Mouse (Mus musculus): Measurements from ENCODE around the gene Rpl22. TPM values are rescaled to one million over a fixed set of nuclear protein-coding genes. Genes with fewer than 3 reads are reported as not detected.

Gene Rpl22
- polyA plus RNA-seq, 1 experiment: 201 TPM

GRCm38 (mm10) chr4:152313211-152313632 is 12.3 kb upstream of the Rpl22 start:
- TF ChIP-seq POLR2A (IDR thresholded peaks at IDR 0.05; ENCODE audit: extremely low read depth, insufficient read depth, low read length): no peak
- Histone ChIP-seq H3K27ac (ENCODE audit: insufficient read depth, low read length) (no peak overlapping the region), H3K4me3 (ENCODE audit: insufficient read depth, low read length) (peak overlapping the region; percentile 19), H3K4me1 (ENCODE audit: control insufficient read depth, insufficient read depth, low read length) (no peaks in the 10 kb centered on the region)

GRCm38 (mm10) chr4:152313934-152314333 is 11.6 kb upstream of the Rpl22 start:
- no peak for TF ChIP-seq POLR2A (IDR thresholded peaks at IDR 0.05; ENCODE audit: extremely low read depth, insufficient read depth, low read length)
- no peak for TF ChIP-seq CTCF (IDR thresholded peaks at IDR 0.05; ENCODE audit: extremely low read depth, insufficient read depth, low read length)

GRCm38 (mm10) chr4:152315498-152316213 is 9.9 kb upstream of the Rpl22 start:
- Histone ChIP-seq H3K4me1 (ENCODE audit: control insufficient read depth, insufficient read depth, low read length) (0 out of 2 replicates have a peak, but pooled peaks cover 2% of the 10 kb centered on the region), H3K27ac (ENCODE audit: insufficient read depth, low read length) (no peak overlapping the region), H3K4me3 (ENCODE audit: insufficient read depth, low read length) (peak overlapping the region; percentile 42)
- no peak for TF ChIP-seq POLR2A (IDR thresholded peaks at IDR 0.05; ENCODE audit: extremely low read depth, insufficient read depth, low read length)
- no peak for TF ChIP-seq CTCF (IDR thresholded peaks at IDR 0.05; ENCODE audit: extremely low read depth, insufficient read depth, low read length)

More at GRCm38 (mm10) chr4:152313934-152314333, 11.6 kb upstream of the Rpl22 start:
- Histone ChIP-seq H3K27ac (ENCODE audit: insufficient read depth, low read length) (no peak overlapping the region), H3K4me3 (ENCODE audit: insufficient read depth, low read length) (peak overlapping the region; percentile 19; the same call in 1 of the 2 replicates), H3K4me1 (ENCODE audit: control insufficient read depth, insufficient read depth, low read length) (0 out of 2 replicates have a peak, but pooled peaks cover 2% of the 10 kb centered on the region)

DNA sequence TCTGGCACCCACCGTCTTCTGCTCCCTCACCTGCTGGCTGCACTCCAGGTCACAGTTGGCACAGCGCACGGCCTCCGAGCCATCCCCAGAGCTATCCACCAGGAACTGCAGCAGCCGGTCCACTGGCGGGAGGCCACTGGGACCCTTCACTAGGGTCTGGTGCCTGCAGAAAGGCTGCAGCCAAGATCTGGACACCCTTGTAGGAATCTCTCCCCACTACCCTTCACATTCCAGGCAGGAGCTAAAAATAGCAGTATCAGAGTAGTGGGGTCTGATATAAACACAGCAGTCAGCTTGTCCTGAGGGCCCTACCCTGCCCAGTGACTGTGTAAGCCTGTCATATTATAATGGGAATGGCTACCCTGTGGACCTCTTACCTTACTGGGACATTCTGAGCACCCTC is 7.9 kb upstream of the Rpl22 start:
- TF ChIP-seq CTCF (IDR thresholded peaks at IDR 0.05; ENCODE audit: extremely low read depth, insufficient read depth, low read length) (no peak), POLR2A (IDR thresholded peaks at IDR 0.05; ENCODE audit: extremely low read depth, insufficient read depth, low read length) (no peak)
- no peak overlapping the region for H3K4me3 ChIP-seq (ENCODE audit: insufficient read depth, low read length)
- no peak overlapping the region for H3K27ac ChIP-seq (ENCODE audit: insufficient read depth, low read length)
- H3K4me1 ChIP-seq (ENCODE audit: control insufficient read depth, insufficient read depth, low read length): 0 out of 2 replicates have a peak, but pooled peaks cover 2% of the 10 kb centered on the region

- TF ChIP-seq POLR2A (IDR thresholded peaks at IDR 0.05; ENCODE audit: extremely low read depth, insufficient read depth, low read length) (no peak), CTCF (IDR thresholded peaks at IDR 0.05; ENCODE audit: extremely low read depth, insufficient read depth, low read length) (peak; percentile 47)
- Histone ChIP-seq H3K4me1 (ENCODE audit: control insufficient read depth, insufficient read depth, low read length) (0 out of 2 replicates have a peak, but pooled peaks cover 2% of the 10 kb centered on the region), H3K4me3 (ENCODE audit: insufficient read depth, low read length) (peak within 1 kb of the TSS; percentile 18; the same call in 1 of the 2 replicates), H3K27ac (ENCODE audit: insufficient read depth, low read length) (no peak within 1 kb of the TSS)
Observed at GRCm38 (mm10) chr4:152318517-152319234, 6.9 kb upstream of the Rpl22 start, which contains the start of gene Rnf207. Rnf207 (minus strand) TSS chr4:152318993.

DNA sequence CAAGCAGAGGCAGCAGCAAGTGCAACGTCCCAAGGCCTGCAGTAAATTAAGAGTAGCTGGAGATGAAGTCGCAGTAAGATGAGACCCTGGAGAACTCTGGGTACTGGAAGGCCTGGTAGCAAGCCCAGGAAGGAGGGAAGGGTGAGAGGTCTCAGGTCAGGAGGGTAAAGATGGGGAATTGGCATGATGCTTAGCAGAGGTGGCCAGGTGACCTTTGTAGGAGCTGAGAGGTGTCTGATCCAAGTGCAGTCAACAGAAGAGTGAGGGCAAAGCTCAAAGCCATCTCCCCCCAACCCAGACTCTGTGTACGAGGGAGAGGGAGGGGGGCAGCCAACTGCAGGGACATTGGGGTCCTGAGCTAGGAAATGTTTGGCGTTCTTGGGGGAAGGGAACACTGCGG is 4.1 kb upstream of the Rpl22 start:
- TF ChIP-seq POLR2A (IDR thresholded peaks at IDR 0.05; ENCODE audit: extremely low read depth, insufficient read depth, low read length): no peak
- H3K27ac ChIP-seq (ENCODE audit: insufficient read depth, low read length): no peak overlapping the region
- no peak overlapping the region for H3K4me3 ChIP-seq (ENCODE audit: insufficient read depth, low read length)
- H3K4me1 ChIP-seq (ENCODE audit: control insufficient read depth, insufficient read depth, low read length): peaks cover 2% of the 10 kb centered on the region; the same call in 1 of the 2 replicates

- Histone ChIP-seq H3K27ac (ENCODE audit: insufficient read depth, low read length) (no peak overlapping the region), H3K4me3 (ENCODE audit: insufficient read depth, low read length) (peak overlapping the region; percentile 46), H3K4me1 (ENCODE audit: control insufficient read depth, insufficient read depth, low read length) (peaks cover 4% of the 10 kb centered on the region; the same call in 1 of the 2 replicates)
- TF ChIP-seq CTCF (IDR thresholded peaks at IDR 0.05; ENCODE audit: extremely low read depth, insufficient read depth, low read length) (no peak), POLR2A (IDR thresholded peaks at IDR 0.05; ENCODE audit: extremely low read depth, insufficient read depth, low read length) (no peak)
Observed at GRCm38 (mm10) chr4:152324641-152325562, 640 bp upstream of the Rpl22 start.

- peak overlapping the region; percentile 46 for H3K4me3 ChIP-seq (ENCODE audit: insufficient read depth, low read length)
- peaks cover 4% of the 10 kb centered on the region; the same call in 1 of the 2 replicates for H3K4me1 ChIP-seq (ENCODE audit: control insufficient read depth, insufficient read depth, low read length)
- TF ChIP-seq POLR2A (IDR thresholded peaks at IDR 0.05; ENCODE audit: extremely low read depth, insufficient read depth, low read length): no peak
- no peak for TF ChIP-seq CTCF (IDR thresholded peaks at IDR 0.05; ENCODE audit: extremely low read depth, insufficient read depth, low read length)
- no peak overlapping the region for H3K27ac ChIP-seq (ENCODE audit: insufficient read depth, low read length)
Observed at GRCm38 (mm10) chr4:152326543-152326942, 1.0 kb downstream of the Rpl22 start.

GRCm38 (mm10) chr4:152328691-152329090 is 3.1 kb downstream of the Rpl22 start:
- Histone ChIP-seq H3K27ac (ENCODE audit: insufficient read depth, low read length) (no peak overlapping the region), H3K4me1 (ENCODE audit: control insufficient read depth, insufficient read depth, low read length) (peaks cover 4% of the 10 kb centered on the region; the same call in 1 of the 2 replicates), H3K4me3 (ENCODE audit: insufficient read depth, low read length) (no peak overlapping the region)
- TF ChIP-seq CTCF (IDR thresholded peaks at IDR 0.05; ENCODE audit: extremely low read depth, insufficient read depth, low read length) (peak; percentile 29), POLR2A (IDR thresholded peaks at IDR 0.05; ENCODE audit: extremely low read depth, insufficient read depth, low read length) (no peak)

Data from cortical plate, adult 2 months (tissue).